Mouse (Mus musculus) layer of hippocampus, adult 9-11 months (tissue): ENCODE measurements around the gene Cdk13.
A peak's percentile ranks its signal among the peaks of the same experiment; 100 is the strongest.

Experiments
- DNase-seq: peaks from one replicate; pipeline ENCODE4 v3.0.0; 2022

Gene Cdk13

GRCm38 (mm10) chr13:17754997-17755396 lies 49.9 kb downstream of the Cdk13 start:
- DNase-seq = no peak

- DNase-seq = no peak
Measured at GRCm38 (mm10) chr13:17728798-17729197, 76.1 kb downstream of the Cdk13 start.

- DNase-seq = no peak
Measured at GRCm38 (mm10) chr13:17727922-17728321, 77.0 kb downstream of the Cdk13 start.

- no peak for DNase-seq
Measured at GRCm38 (mm10) chr13:17717357-17717756, 87.5 kb downstream of the Cdk13 start.

- no peak for DNase-seq
Measured at GRCm38 (mm10) chr13:17708784-17709311, 96.0 kb downstream of the Cdk13 start.

- DNase-seq = peak; percentile 38
Measured at GRCm38 (mm10) chr13:17705188-17705826, 99.6 kb downstream of the Cdk13 start.

GRCm38 (mm10) chr13:17702311-17702710 lies 102.6 kb downstream of the Cdk13 start:
- DNase-seq = no peak

- no peak for DNase-seq
Measured at GRCm38 (mm10) chr13:17701322-17701721, 103.6 kb downstream of the Cdk13 start.

- no peak for DNase-seq
Measured at GRCm38 (mm10) chr13:17700090-17700715, 104.7 kb downstream of the Cdk13 start.

- DNase-seq = no peak
Measured at GRCm38 (mm10) chr13:17695898-17696580, 108.9 kb downstream of the Cdk13 start.

GRCm38 (mm10) chr13:17694911-17695699 lies 109.8 kb downstream of the Cdk13 start, which contains the start of the genes Mplkip and Sugct:
TSS of gene Mplkip (plus strand) at chr13:17695192.
TSS of gene Sugct (minus strand) at chr13:17695553.
- DNase-seq = peak; percentile 100

- DNase-seq = no peak
Measured at GRCm38 (mm10) chr13:17694414-17694813, 110.5 kb downstream of the Cdk13 start.

GRCm38 (mm10) chr13:17693816-17694215 lies 111.1 kb downstream of the Cdk13 start:
- peak; percentile 11 for DNase-seq

GRCm38 (mm10) chr13:17691436-17691835 lies 113.5 kb downstream of the Cdk13 start:
- no peak for DNase-seq

GRCm38 (mm10) chr13:17690686-17691085 lies 114.2 kb downstream of the Cdk13 start:
- no peak for DNase-seq

- DNase-seq = no peak
Measured at GRCm38 (mm10) chr13:17689461-17689860, 115.4 kb downstream of the Cdk13 start.

GRCm38 (mm10) chr13:17671122-17671521 lies 133.8 kb downstream of the Cdk13 start:
- DNase-seq = no peak

GRCm38 (mm10) chr13:17667380-17667779 lies 137.5 kb downstream of the Cdk13 start:
- no peak for DNase-seq
